ENCODE assay signal across 8 mouse cellular contexts in the genomic region with DNA sequence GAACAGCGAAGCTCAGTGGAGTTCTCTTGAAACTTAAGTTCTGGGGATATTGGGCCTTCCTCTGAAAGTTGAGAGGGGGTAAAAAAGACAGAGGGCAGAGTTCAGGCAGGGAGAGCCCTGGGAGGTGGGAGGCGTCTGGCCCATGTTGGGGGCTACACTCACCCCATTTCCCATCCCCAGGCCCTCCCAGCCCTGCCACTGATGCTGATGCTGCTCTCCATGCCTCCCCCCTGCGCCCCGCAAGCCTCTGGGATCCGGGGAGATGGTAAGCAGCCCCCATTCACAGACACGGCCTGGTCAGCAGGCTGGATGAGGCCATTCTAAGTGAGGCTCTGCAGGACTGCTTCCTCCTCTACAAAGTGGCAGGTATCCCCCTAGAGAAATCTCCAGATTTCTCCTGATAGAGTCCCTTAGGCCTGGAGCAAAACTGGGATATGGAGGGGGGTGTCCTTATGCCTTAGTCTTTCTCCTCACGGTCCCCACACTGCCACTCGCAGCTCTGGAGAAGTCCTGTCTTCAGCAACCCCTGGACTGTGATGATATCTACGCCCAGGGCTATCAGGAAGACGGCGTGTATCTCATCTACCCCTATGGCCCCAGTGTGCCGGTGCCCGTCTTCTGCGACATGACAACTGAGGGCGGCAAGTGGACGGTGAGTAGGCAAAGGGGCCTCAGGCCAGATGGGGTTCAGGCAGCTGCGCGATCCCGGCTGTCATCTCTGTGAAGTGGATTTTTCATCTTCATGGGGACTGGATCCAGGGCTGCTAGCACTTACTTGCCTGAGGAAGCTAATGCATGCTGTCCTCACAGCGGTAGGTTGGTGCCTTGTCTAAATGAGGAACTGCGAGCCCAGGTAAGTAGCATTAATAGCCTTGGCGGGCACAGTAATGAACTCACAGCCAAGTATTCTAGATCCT. TPM values are rescaled to one million over a fixed set of nuclear protein-coding genes. Genes with fewer than 3 reads are reported as not detected.
DNase-seq lines count a peak whose midpoint lies in the region; ATAC-seq lines count a peak whose summit lies in the region.

No protein-coding gene starts in this region.

- H3K9ac ChIP-seq in kidney, embryonic 16.5 days (replicated peaks; ENCODE audit: low read length) = peak overlapping the region; percentile 27
- peak overlapping the region; percentile 77 for H3K9ac ChIP-seq in embryonic facial prominence, embryonic 11.5 days (replicated peaks; ENCODE audit: low read length)
- peak overlapping the region; percentile 59 for H3K9ac ChIP-seq in hindbrain, embryonic 13.5 days
- H3K9ac ChIP-seq in neural tube, embryonic 11.5 days (ENCODE audit: low read length) = peak overlapping the region; percentile 39

- 37% methylated on average over 22 of the region's 22 CpGs for WGBS in kidney, embryonic 16.5 days
- 29% methylated on average over 22 of the region's 22 CpGs for WGBS in embryonic facial prominence, embryonic 11.5 days
- WGBS in hindbrain, embryonic 13.5 days = 52% methylated on average over 22 of the region's 22 CpGs
- 59% methylated on average over 22 of the region's 22 CpGs for WGBS in neural tube, embryonic 11.5 days

- H3K9me3 ChIP-seq in kidney, embryonic 16.5 days (ENCODE audit: low read length) = no peaks in the 10 kb centered on the region
- no peaks in the 10 kb centered on the region for H3K9me3 ChIP-seq in embryonic facial prominence, embryonic 11.5 days (replicated peaks; ENCODE audit: control insufficient read depth, low read length)
- no peaks in the 10 kb centered on the region for H3K9me3 ChIP-seq in hindbrain, embryonic 13.5 days
- no peaks in the 10 kb centered on the region for H3K9me3 ChIP-seq in neural tube, embryonic 11.5 days (ENCODE audit: control insufficient read depth, low read length)

- ATAC-seq in kidney, embryonic 16.5 days (ENCODE audit: low FRiP score, low TSS enrichment) = 0 out of 2 replicates have a peak, but pooled peaks have one; percentile 2
- 0 out of 2 replicates have a peak, but pooled peaks have one; percentile 8 for ATAC-seq in embryonic facial prominence, embryonic 11.5 days (replicated peaks; ENCODE audit: insufficient number of reproducible peaks, low FRiP score, low TSS enrichment, low read depth)
- no peak for ATAC-seq in hindbrain, embryonic 13.5 days (ENCODE audit: low FRiP score)
- ATAC-seq in neural tube, embryonic 11.5 days (ENCODE audit: insufficient read depth, low FRiP score, low TSS enrichment) = no peak
- no peak for ATAC-seq in inflammation-experienced regulatory T-cells, adult 6 months
- no peak for ATAC-seq in activated CD4-positive, CD25-positive, alpha-beta regulatory T cell, adult 4 months

- peak overlapping the region; percentile 97 for H3K27ac ChIP-seq in kidney, embryonic 16.5 days (ENCODE audit: low read length)
- H3K27ac ChIP-seq in embryonic facial prominence, embryonic 11.5 days (replicated peaks; ENCODE audit: low read depth, low read length) = peak overlapping the region; percentile 99
- peak overlapping the region; percentile 94 for H3K27ac ChIP-seq in hindbrain, embryonic 13.5 days
- H3K27ac ChIP-seq in neural tube, embryonic 11.5 days (ENCODE audit: low read depth, low read length) = peak overlapping the region; percentile 97

- no peak for DNase-seq in kidney, postnatal 25 days
- no peak for DNase-seq in embryonic facial prominence, embryonic 11.5 days (ENCODE audit: low spot score)
- no peak for DNase-seq in neural tube, embryonic 11.5 days (ENCODE audit: low spot score)
- DNase-seq in ovary, postnatal 10 days (ENCODE audit: low spot score) = no peak

- peaks cover 32% of the 10 kb centered on the region for H3K36me3 ChIP-seq in kidney, embryonic 16.5 days (ENCODE audit: insufficient read depth, low read length)
- peaks cover 10% of the 10 kb centered on the region for H3K36me3 ChIP-seq in embryonic facial prominence, embryonic 11.5 days (replicated peaks; ENCODE audit: control insufficient read depth, insufficient read depth, low read depth, low read length)
- H3K36me3 ChIP-seq in hindbrain, embryonic 13.5 days = peaks cover 35% of the 10 kb centered on the region
- H3K36me3 ChIP-seq in neural tube, embryonic 11.5 days (ENCODE audit: control insufficient read depth, insufficient read depth, low read length) = peaks cover 18% of the 10 kb centered on the region

- H3K27me3 ChIP-seq in kidney, embryonic 16.5 days (ENCODE audit: insufficient read depth, low read length) = no peaks in the 10 kb centered on the region
- H3K27me3 ChIP-seq in embryonic facial prominence, embryonic 11.5 days (ENCODE audit: control insufficient read depth, insufficient read depth, low read length) = no peaks in the 10 kb centered on the region
- no peaks in the 10 kb centered on the region for H3K27me3 ChIP-seq in hindbrain, embryonic 13.5 days
- H3K27me3 ChIP-seq in neural tube, embryonic 11.5 days (ENCODE audit: control insufficient read depth, insufficient read depth, low read length) = no peaks in the 10 kb centered on the region

- H3K4me1 ChIP-seq in kidney, embryonic 16.5 days (ENCODE audit: insufficient read depth, low read length) = peaks cover 59% of the 10 kb centered on the region
- H3K4me1 ChIP-seq in embryonic facial prominence, embryonic 11.5 days (ENCODE audit: control insufficient read depth, insufficient read depth, low read length) = peaks cover 4% of the 10 kb centered on the region; the same call in 1 of the 2 replicates
- H3K4me1 ChIP-seq in hindbrain, embryonic 13.5 days (replicated peaks) = peaks cover 75% of the 10 kb centered on the region
- peaks cover 16% of the 10 kb centered on the region for H3K4me1 ChIP-seq in neural tube, embryonic 11.5 days (ENCODE audit: control insufficient read depth, insufficient read depth, low read length)

- H3K4me2 ChIP-seq in kidney, embryonic 16.5 days (replicated peaks; ENCODE audit: low read depth, low read length) = peak overlapping the region; percentile 53
- H3K4me2 ChIP-seq in embryonic facial prominence, embryonic 11.5 days (ENCODE audit: low read depth, low read length) = peak overlapping the region; percentile 87
- H3K4me2 ChIP-seq in hindbrain, embryonic 13.5 days = peak overlapping the region; percentile 44
- H3K4me2 ChIP-seq in neural tube, embryonic 11.5 days (ENCODE audit: low read depth) = peak overlapping the region; percentile 41

- peak overlapping the region; percentile 43 for H3K4me3 ChIP-seq in kidney, embryonic 16.5 days (ENCODE audit: low read length)
- peak overlapping the region; percentile 52 for H3K4me3 ChIP-seq in embryonic facial prominence, embryonic 11.5 days (ENCODE audit: low read depth, low read length)
- peak overlapping the region; percentile 23 for H3K4me3 ChIP-seq in hindbrain, embryonic 13.5 days
- peak overlapping the region; percentile 24 for H3K4me3 ChIP-seq in neural tube, embryonic 11.5 days (ENCODE audit: low read depth, low read length)

RNA-seq across cellular contexts. Expression of gene Mfap4, which starts 0.6 kb away (rescaled TPM):
- 164 and 181 TPM in 2 replicates for polyA plus RNA-seq in kidney, embryonic 16.5 days (2015; fragmentation: Nextera tagmentation; extraction: Ambion mirVana)
- polyA plus RNA-seq in embryonic facial prominence, embryonic 11.5 days (2014; fragmentation: Nextera tagmentation; extraction: Ambion mirVana) = 234 and 251 TPM in 2 replicates
- polyA plus RNA-seq in hindbrain, embryonic 13.5 days (2015; fragmentation: Nextera tagmentation; extraction: Ambion mirVana) = 60.5 and 77.1 TPM in 2 replicates
- 119 and 127 TPM in 2 replicates for polyA plus RNA-seq in neural tube, embryonic 11.5 days (2014; fragmentation: Nextera tagmentation; extraction: Ambion mirVana)
- not detected for polyA plus RNA-seq in inflammation-experienced regulatory T-cells, adult 6 months (2017; shearing (Covaris generic))
- polyA plus RNA-seq in activated CD4-positive, CD25-positive, alpha-beta regulatory T cell, adult 4 months (2017; shearing (Covaris generic)) = not detected

RNA-seq across cellular contexts. Expression of gene Mapk7, which starts 8.4 kb away (rescaled TPM):
- 62.5 and 65.0 TPM in 2 replicates for polyA plus RNA-seq in kidney, embryonic 16.5 days (2015; fragmentation: Nextera tagmentation; extraction: Ambion mirVana)
- 52.3 and 57.7 TPM in 2 replicates for polyA plus RNA-seq in embryonic facial prominence, embryonic 11.5 days (2014; fragmentation: Nextera tagmentation; extraction: Ambion mirVana)
- polyA plus RNA-seq in hindbrain, embryonic 13.5 days (2015; fragmentation: Nextera tagmentation; extraction: Ambion mirVana) = 78.3 and 82.6 TPM in 2 replicates
- 70.1 and 76.7 TPM in 2 replicates for polyA plus RNA-seq in neural tube, embryonic 11.5 days (2014; fragmentation: Nextera tagmentation; extraction: Ambion mirVana)
- polyA plus RNA-seq in inflammation-experienced regulatory T-cells, adult 6 months (2017; shearing (Covaris generic)) = 1 to 10 TPM; 5.6 to 8.9 (median 8.1) TPM
- polyA plus RNA-seq in activated CD4-positive, CD25-positive, alpha-beta regulatory T cell, adult 4 months (2017; shearing (Covaris generic)) = 10 to 100 TPM in 1 of 2 experiments, 1 to 10 TPM in 1; 6.1 to 13.4 TPM

RNA-seq across cellular contexts. Expression of gene B9d1, which starts 19.1 kb away (rescaled TPM):
- 47.1 and 53.8 TPM in 2 replicates for polyA plus RNA-seq in kidney, embryonic 16.5 days (2015; fragmentation: Nextera tagmentation; extraction: Ambion mirVana)
- 32.1 and 37.0 TPM in 2 replicates for polyA plus RNA-seq in embryonic facial prominence, embryonic 11.5 days (2014; fragmentation: Nextera tagmentation; extraction: Ambion mirVana)
- polyA plus RNA-seq in hindbrain, embryonic 13.5 days (2015; fragmentation: Nextera tagmentation; extraction: Ambion mirVana) = 41.0 and 43.4 TPM in 2 replicates
- polyA plus RNA-seq in neural tube, embryonic 11.5 days (2014; fragmentation: Nextera tagmentation; extraction: Ambion mirVana) = 40.5 and 45.8 TPM in 2 replicates
- polyA plus RNA-seq in inflammation-experienced regulatory T-cells, adult 6 months (2017; shearing (Covaris generic)) = 1 to 10 TPM; 2.2 to 4.4 (median 2.4) TPM
- polyA plus RNA-seq in activated CD4-positive, CD25-positive, alpha-beta regulatory T cell, adult 4 months (2017; shearing (Covaris generic)) = 1 to 10 TPM; 2.7 to 4.5 TPM

RNA-seq across cellular contexts. Expression of gene Rnf112, which starts 31.9 kb away (rescaled TPM):
- polyA plus RNA-seq in kidney, embryonic 16.5 days (2015; fragmentation: Nextera tagmentation; extraction: Ambion mirVana) = 0.25 and 0.33 TPM in 2 replicates
- polyA plus RNA-seq in embryonic facial prominence, embryonic 11.5 days (2014; fragmentation: Nextera tagmentation; extraction: Ambion mirVana) = 0.25 and 0.42 TPM in 2 replicates
- 12.2 and 13.6 TPM in 2 replicates for polyA plus RNA-seq in hindbrain, embryonic 13.5 days (2015; fragmentation: Nextera tagmentation; extraction: Ambion mirVana)
- polyA plus RNA-seq in neural tube, embryonic 11.5 days (2014; fragmentation: Nextera tagmentation; extraction: Ambion mirVana) = 1.4 and 1.5 TPM in 2 replicates
- polyA plus RNA-seq in inflammation-experienced regulatory T-cells, adult 6 months (2017; shearing (Covaris generic)) = not detected
- not detected for polyA plus RNA-seq in activated CD4-positive, CD25-positive, alpha-beta regulatory T cell, adult 4 months (2017; shearing (Covaris generic))

Comparison
In these comparisons a context has a peak if more than half of its experiments do, and no peak if none do; other contexts are left out.
1. ATAC-seq: peak in kidney, embryonic 16.5 days (single experiment) and embryonic facial prominence, embryonic 11.5 days (single experiment); none in hindbrain, embryonic 13.5 days (single experiment), neural tube, embryonic 11.5 days (single experiment), inflammation-experienced regulatory T-cells, adult 6 months (single experiment) and activated CD4-positive, CD25-positive, alpha-beta regulatory T cell, adult 4 months (single experiment).
2. H3K9ac ChIP-seq: peak in every context shown above with its lines; median percentile 77 in embryonic facial prominence, embryonic 11.5 days; 59 in hindbrain, embryonic 13.5 days; 39 in neural tube, embryonic 11.5 days; 27 in kidney, embryonic 16.5 days.
3. RNA of gene Mfap4, which starts 0.6 kb away (polyA plus RNA-seq): 234 to 251 TPM in embryonic facial prominence, embryonic 11.5 days, 164 to 181 TPM in kidney, embryonic 16.5 days, 119 to 127 TPM in neural tube, embryonic 11.5 days and 60.5 to 77.1 TPM in hindbrain, embryonic 13.5 days; not detected in inflammation-experienced regulatory T-cells, adult 6 months and not detected in activated CD4-positive, CD25-positive, alpha-beta regulatory T cell, adult 4 months; every median in the first group is over 10 times any median in the second.
4. Peak in every context shown above with its lines, with median percentiles within 50 percentile points of each other: H3K27ac ChIP-seq, H3K4me2 ChIP-seq and H3K4me3 ChIP-seq.